Mouse (Mus musculus): Measurements from ENCODE around the gene Gm11595.
A peak's percentile ranks its signal among the peaks of the same experiment; 100 is the strongest.
"Not testable (repeated sequence)": the region's sequence is repeated elsewhere in the genome, so short reads cannot be mapped to it uniquely, and the experiment has no call there.

Gm11595 gene

GRCm38 (mm10) chr11:99772813-99773212, at the start of gene Gm11595:
Gm11595 (minus strand) TSS chr11:99772913.
- DNase-seq: not testable (repeated sequence)

GRCm38 (mm10) chr11:99815566-99815965, 42.9 kb upstream of the Gm11595 start, which contains the start of gene Gm11564:
Gm11564 (minus strand) TSS chr11:99815666.
- not testable (repeated sequence) for DNase-seq

- not testable (repeated sequence) for DNase-seq
Observed at GRCm38 (mm10) chr11:99809792-99810191, 37.1 kb upstream of the Gm11595 start, which contains the start of gene Krtap4-13. Krtap4-13 (minus strand) TSS chr11:99809892.

- not testable (repeated sequence) for DNase-seq
Observed at GRCm38 (mm10) chr11:99804346-99804745, 31.6 kb upstream of the Gm11595 start, which contains the start of gene Gm11554. Gm11554 (minus strand) TSS chr11:99804446.

- not testable (repeated sequence) for DNase-seq
Observed at GRCm38 (mm10) chr11:99798832-99799231, 26.1 kb upstream of the Gm11595 start, which contains the start of gene Gm11569. Gm11569 (minus strand) TSS chr11:99798932.

- DNase-seq: no peak
Observed at GRCm38 (mm10) chr11:99793367-99793766, 20.7 kb upstream of the Gm11595 start, which contains the start of gene Gm11596. Gm11596 (minus strand) TSS chr11:99793467.

- not testable (repeated sequence) for DNase-seq
Observed at GRCm38 (mm10) chr11:99784900-99785299, 12.2 kb upstream of the Gm11595 start, which contains the start of gene Krtap4-9. Krtap4-9 (plus strand) TSS chr11:99785200.

GRCm38 (mm10) chr11:99780604-99781003, 7.9 kb upstream of the Gm11595 start, which contains the start of gene Krtap4-8:
Krtap4-8 (minus strand) TSS chr11:99780704.
- no peak for DNase-seq

- DNase-seq: no peak
Observed at GRCm38 (mm10) chr11:99778401-99778800, 5.7 kb upstream of the Gm11595 start.

- DNase-seq: no peak
Observed at GRCm38 (mm10) chr11:99768410-99768809, 4.3 kb downstream of the Gm11595 start.

- DNase-seq: no peak
Observed at GRCm38 (mm10) chr11:99758877-99759276, 13.8 kb downstream of the Gm11595 start.

- DNase-seq: peak in 1 of 2 experiments; percentile 12
Observed at GRCm38 (mm10) chr11:99743985-99744384, 28.7 kb downstream of the Gm11595 start.

- DNase-seq: no peak
Observed at GRCm38 (mm10) chr11:99734190-99734589, 38.5 kb downstream of the Gm11595 start, which contains the start of gene Gm14180. Gm14180 (minus strand) TSS chr11:99734290.

- DNase-seq: no peak
Observed at GRCm38 (mm10) chr11:99724061-99724460, 48.7 kb downstream of the Gm11595 start.

Measured in lung, postnatal 4 days (tissue).